8 mouse cellular contexts compared by ENCODE assay signal in genomic region chr12:59132462-59132861, GRCm38 (mm10). TPM values are rescaled to one million over a fixed set of nuclear protein-coding genes. Genes with fewer than 3 reads are reported as not detected.
A peak's percentile ranks its signal among the peaks of the same experiment; 100 is the strongest.
DNase-seq lines count a peak whose midpoint lies in the region; ATAC-seq and TF ChIP-seq lines count a peak whose summit lies in the region.

No protein-coding gene starts in this region.

- peaks cover 6% of the 10 kb centered on the region; the same call in 1 of the 2 replicates for H3K4me1 ChIP-seq in lung, postnatal 0 days (ENCODE audit: insufficient read depth, low read depth, low read length)
- peaks cover 7% of the 10 kb centered on the region for H3K4me1 ChIP-seq in forebrain, embryonic 11.5 days (replicated peaks; ENCODE audit: control insufficient read depth, insufficient read depth, low read length)
- peaks cover 15% of the 10 kb centered on the region for H3K4me1 ChIP-seq in limb, embryonic 15.5 days
- H3K4me1 ChIP-seq in stomach, embryonic 14.5 days (ENCODE audit: control insufficient read depth, insufficient read depth, low read length), result peaks cover 11% of the 10 kb centered on the region; the same call in 1 of the 2 replicates

- no peak overlapping the region; the same call in 1 of the 2 replicates for H3K27ac ChIP-seq in lung, postnatal 0 days (ENCODE audit: low read length)
- no peak overlapping the region for H3K27ac ChIP-seq in forebrain, embryonic 11.5 days (ENCODE audit: low read depth, low read length)
- H3K27ac ChIP-seq in limb, embryonic 15.5 days, result no peak overlapping the region
- H3K27ac ChIP-seq in stomach, embryonic 14.5 days (ENCODE audit: low read length), result no peak overlapping the region

- no peak for TF ChIP-seq CTCF in lung, postnatal 0 days (IDR thresholded peaks at IDR 0.05)

- H3K27me3 ChIP-seq in lung, postnatal 0 days (replicated peaks; ENCODE audit: insufficient read depth, low read length), result no peaks in the 10 kb centered on the region
- H3K27me3 ChIP-seq in forebrain, embryonic 11.5 days (ENCODE audit: control insufficient read depth, insufficient read depth, low read length), result no peaks in the 10 kb centered on the region
- no peaks in the 10 kb centered on the region for H3K27me3 ChIP-seq in limb, embryonic 15.5 days
- no peaks in the 10 kb centered on the region for H3K27me3 ChIP-seq in stomach, embryonic 14.5 days (ENCODE audit: control insufficient read depth, insufficient read depth, low read length)

- intact Hi-C loops in left cerebral cortex, postnatal 10 days (cut with DNase I), result loop anchor here (5.0 kb wide), 1 partner anchor 65 kb away; the partner anchor contains the start of gene Pnn

- H3K4me2 ChIP-seq in lung, postnatal 0 days (replicated peaks; ENCODE audit: low read depth, low read length), result peak overlapping the region; percentile 84
- peak overlapping the region; percentile 63 for H3K4me2 ChIP-seq in forebrain, embryonic 11.5 days (ENCODE audit: low read depth, low read length, severe bottlenecking)
- H3K4me2 ChIP-seq in limb, embryonic 15.5 days, result peak overlapping the region; percentile 63
- H3K4me2 ChIP-seq in stomach, embryonic 14.5 days (replicated peaks; ENCODE audit: low read depth, low read length), result peak overlapping the region; percentile 50

- peak; percentile 9 for DNase-seq in lung, postnatal 0 days (ENCODE audit: low spot score)
- no peak for DNase-seq in lung, postnatal 36 days
- no peak for DNase-seq in forebrain, embryonic 11.5 days (ENCODE audit: low spot score)
- DNase-seq in layer of hippocampus, adult 11-12 months (ENCODE audit: low spot score), result no peak
- no peak for DNase-seq in adrenal gland, postnatal 4 days (ENCODE audit: low spot score in 2 of 2)
- no peak for DNase-seq in left cerebral cortex, postnatal 10 days (ENCODE audit: extremely low spot score in 1 of 2, low spot score in 2 of 2)

- ATAC-seq in lung, postnatal 0 days, result no peak
- ATAC-seq in forebrain, embryonic 11.5 days (replicated peaks; ENCODE audit: low FRiP score), result no peak
- no peak for ATAC-seq in limb, embryonic 15.5 days (ENCODE audit: insufficient number of reproducible peaks, low FRiP score, low TSS enrichment, low read depth)
- no peak for ATAC-seq in stomach, embryonic 14.5 days (ENCODE audit: insufficient number of reproducible peaks, insufficient read depth, low FRiP score, low read depth)

- no peak overlapping the region for H3K9ac ChIP-seq in lung, postnatal 0 days (replicated peaks; ENCODE audit: low read depth)
- peak overlapping the region; percentile 27; the same call in 1 of the 2 replicates for H3K9ac ChIP-seq in forebrain, embryonic 11.5 days (ENCODE audit: low read length)
- H3K9ac ChIP-seq in limb, embryonic 15.5 days, result no peak overlapping the region
- H3K9ac ChIP-seq in stomach, embryonic 14.5 days (replicated peaks; ENCODE audit: low read depth, low read length), result no peak overlapping the region; the same call in 1 of the 2 replicates

- no peaks in the 10 kb centered on the region for H3K9me3 ChIP-seq in lung, postnatal 0 days (ENCODE audit: low read length)
- H3K9me3 ChIP-seq in forebrain, embryonic 11.5 days (ENCODE audit: control insufficient read depth, low read length), result no peaks in the 10 kb centered on the region
- H3K9me3 ChIP-seq in limb, embryonic 15.5 days, result no peaks in the 10 kb centered on the region
- no peaks in the 10 kb centered on the region for H3K9me3 ChIP-seq in stomach, embryonic 14.5 days (ENCODE audit: control insufficient read depth, low read depth, low read length)

- WGBS in lung, postnatal 0 days, result 22% methylated on average over 3 of the region's 3 CpGs
- 57% methylated on average over 3 of the region's 3 CpGs for WGBS in forebrain, embryonic 11.5 days
- WGBS in limb, embryonic 15.5 days, result 42% methylated on average over 3 of the region's 3 CpGs
- 35% methylated on average over 3 of the region's 3 CpGs for whole genome bisulfite sequencing in stomach, embryonic 14.5 days

- TF ChIP-seq EP300 in lung, postnatal 0 days (IDR thresholded peaks at IDR 0.05), result no peak

- peaks cover 3% of the 10 kb centered on the region; the same call in 1 of the 2 replicates for H3K36me3 ChIP-seq in lung, postnatal 0 days (ENCODE audit: insufficient read depth, low read length)
- no peaks in the 10 kb centered on the region for H3K36me3 ChIP-seq in forebrain, embryonic 11.5 days (ENCODE audit: control insufficient read depth, insufficient read depth, low read length)
- 0 out of 2 replicates have a peak, but pooled peaks cover 7% of the 10 kb centered on the region for H3K36me3 ChIP-seq in limb, embryonic 15.5 days
- H3K36me3 ChIP-seq in stomach, embryonic 14.5 days (ENCODE audit: control insufficient read depth, insufficient read depth, low read length), result no peaks in the 10 kb centered on the region

- peak overlapping the region; percentile 86; the same call in 1 of the 2 replicates for H3K4me3 ChIP-seq in lung, postnatal 0 days (ENCODE audit: low read depth, low read length)
- peak overlapping the region; percentile 75; the same call in 1 of the 2 replicates for H3K4me3 ChIP-seq in forebrain, embryonic 11.5 days (ENCODE audit: low read depth, low read length)
- H3K4me3 ChIP-seq in limb, embryonic 15.5 days, result peak overlapping the region; percentile 95
- H3K4me3 ChIP-seq in stomach, embryonic 14.5 days (ENCODE audit: low read depth, low read length), result peak overlapping the region; percentile 82

RNA-seq across cellular contexts. Expression of gene Mia2, which starts 36.9 kb away (rescaled TPM):
- 78.9 and 79.3 TPM in 2 replicates for polyA plus RNA-seq in lung, postnatal 0 days (2015; fragmentation: Nextera tagmentation; extraction: Ambion mirVana)
- polyA plus RNA-seq in forebrain, embryonic 11.5 days (2014; fragmentation: Nextera tagmentation; extraction: Ambion mirVana), result 50.6 and 55.2 TPM in 2 replicates
- 63.0 and 68.1 TPM in 2 replicates for polyA plus RNA-seq in limb, embryonic 15.5 days (2015; fragmentation: Nextera tagmentation; extraction: Ambion mirVana)
- 65.1 and 73.7 TPM in 2 replicates for polyA plus RNA-seq in stomach, embryonic 14.5 days (2014; fragmentation: Nextera tagmentation; extraction: Ambion mirVana)
- 10 to 100 TPM; 72.0 to 78.0 TPM for total RNA-seq in adrenal gland, postnatal 4 days (2021)
- total RNA-seq in left cerebral cortex, postnatal 10 days (2021), result 10 to 100 TPM; 37.7 to 40.7 TPM
